Mouse (Mus musculus) kidney, adult 2 months (tissue): ENCODE measurements around the gene Lrrfip2.

Experiments
- CTCF ChIP-seq: fragments of 200-500 bp; conservative IDR thresholded peaks from 2 replicates; pipeline ENCODE4 v1.5.1; 2011; ENCODE audit warnings: low read depth, mild to moderate bottlenecking, control low read depth, low read length, moderate library complexity, mixed read lengths; ENCODE audit not compliant: insufficient read depth, insufficient read length
- POLR2A ChIP-seq: fragments of 200-500 bp; IDR thresholded peaks from one replicate; pipeline ENCODE4 v1.6.1; 2011; ENCODE audit warnings: low read depth, low read length, control low read depth

GRCm38 (mm10) chr9:111094626-111095025, 22.8 kb upstream of the Lrrfip2 start:
- no peak for TF ChIP-seq POLR2A
- no peak for TF ChIP-seq CTCF
